Mouse (Mus musculus): Measurements from ENCODE around the gene Myh10. TPM values are rescaled to one million over a fixed set of nuclear protein-coding genes. Genes with fewer than 3 reads are reported as not detected.
"Not testable (repeated sequence)": the region's sequence is repeated elsewhere in the genome, so short reads cannot be mapped to it uniquely, and the experiment has no call there.

Myh10 gene
- total and polyA plus RNA-seq, 3 experiments: 0.38 to 2.7 (median 0.62) TPM

DNA sequence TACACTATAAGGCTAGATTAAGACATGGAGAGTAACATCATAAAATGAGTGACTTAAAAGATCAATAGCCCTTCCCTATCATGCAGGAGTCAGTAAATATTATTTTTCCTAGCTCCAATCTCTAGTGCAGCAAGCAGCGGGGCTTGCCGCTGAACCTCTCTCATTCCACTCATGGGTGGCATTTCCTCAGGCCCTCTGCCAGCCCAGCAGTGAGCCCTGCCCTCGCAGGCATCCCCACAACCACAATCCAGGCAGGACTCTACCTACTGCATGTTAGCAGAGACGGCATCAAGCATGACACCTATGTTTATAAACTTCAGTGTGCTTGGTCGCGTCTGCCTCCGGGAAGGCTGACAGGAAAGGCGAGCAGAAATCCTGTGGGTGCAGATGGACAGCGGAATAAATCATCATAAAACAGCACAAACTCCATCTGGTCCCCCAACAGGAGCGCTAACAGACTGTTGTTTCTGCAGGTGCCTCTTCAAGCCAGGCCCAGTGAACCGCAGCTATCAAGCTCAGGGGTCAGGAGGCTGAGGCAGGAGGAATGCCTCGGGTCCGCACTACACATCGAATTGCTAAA is 128.0 kb downstream of the Myh10 start:
- no peak for DNase-seq (ENCODE audit: extremely low read depth)
- H3K4me1 ChIP-seq (ENCODE audit: control insufficient read depth in 1 of 2, insufficient read depth in 2 of 2): peaks cover 0 to 3% of the 10 kb centered on the region in 2 experiments; a peak in 2 of 4 replicates
- in situ Hi-C loops (cut with MboI; ENCODE audit: low pct_ligation_motif_present, low pct_unique_long_range_greater_than_20kb, low sequenced_read_pairs): no loop called here

DNA sequence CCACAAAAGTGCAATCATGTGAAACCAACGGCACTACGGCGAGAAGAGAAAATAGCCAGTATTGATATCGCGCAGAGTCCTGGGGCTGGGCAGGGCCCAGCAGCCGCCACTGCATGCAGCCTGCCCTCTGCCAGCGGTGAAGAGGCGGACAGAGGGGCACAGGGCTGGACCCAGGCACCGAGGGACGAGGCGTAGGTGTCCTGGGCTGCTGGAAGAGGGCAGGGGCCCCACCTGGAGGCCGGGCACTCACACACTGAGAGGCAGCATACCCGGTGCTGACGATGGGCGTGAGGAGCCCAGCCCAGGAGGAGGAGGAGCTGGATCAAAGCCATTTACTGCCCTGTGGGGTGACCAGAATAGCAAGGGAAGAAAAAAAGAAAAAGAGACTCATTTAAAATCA is 131.0 kb downstream of the Myh10 start:
- no peaks in the 10 kb centered on the region for H3K27me3 ChIP-seq (replicated peaks)
- dilution Hi-C loops (cut with MboI; ENCODE audit: extremely low pct_ligation_motif_present, extremely low pct_unique_long_range_greater_than_20kb, low sequenced_read_pairs) (no loop called here), in situ Hi-C loops (cut with MboI; ENCODE audit: low pct_ligation_motif_present, low pct_unique_long_range_greater_than_20kb, low sequenced_read_pairs) (no loop called here)
- H3K27ac ChIP-seq (ENCODE audit: insufficient read depth, low read depth): no peak overlapping the region
- DNase-seq (ENCODE audit: extremely low read depth): no peak
- H3K36me3 ChIP-seq (replicated peaks in 1 of 2; ENCODE audit: control insufficient read depth in 1 of 2, insufficient read depth in 1 of 2, low read length in 1 of 2): peaks cover 35 to 90% of the 10 kb centered on the region in 2 experiments
- TF ChIP-seq POLR2A (IDR thresholded peaks at IDR 0.05; ENCODE audit: low read depth, low read length) (no peak), SIN3A (IDR thresholded peaks at IDR 0.05; ENCODE audit: low read length) (no peak), NRF1 (IDR thresholded peaks at IDR 0.05; ENCODE audit: low read depth, low read length) (no peak), ETS1 (conservative IDR thresholded peaks at IDR 0.05; ENCODE audit: low read depth, low read length) (no peak)
- no peak overlapping the region for H3K4me3 ChIP-seq (replicated peaks in 1 of 3; ENCODE audit: low read depth in 2 of 3, low read length in 2 of 3, poor library complexity in 1 of 3)
- peaks cover 0 to 7% of the 10 kb centered on the region in 2 experiments; a peak in 2 of 4 replicates for H3K4me1 ChIP-seq (ENCODE audit: control insufficient read depth in 1 of 2, insufficient read depth in 2 of 2)
- no peak overlapping the region for H3K4me2 ChIP-seq (ENCODE audit: insufficient read depth, low read depth, poor library complexity, severe bottlenecking)
- H3K9ac ChIP-seq (ENCODE audit: insufficient read depth, low read depth): no peak overlapping the region
- H3K79me2 ChIP-seq (replicated peaks; ENCODE audit: control insufficient read depth, extremely low read depth, insufficient read depth, poor library complexity, severe bottlenecking): no peaks in the 10 kb centered on the region
- no peaks in the 10 kb centered on the region for H3K9me3 ChIP-seq (replicated peaks; ENCODE audit: low read length)

More for the DNA sequence above, 128.0 kb downstream of the Myh10 start:
- H3K4me3 ChIP-seq (replicated peaks in 1 of 3; ENCODE audit: low read depth in 2 of 3, low read length in 2 of 3, poor library complexity in 1 of 3): no peak overlapping the region
- no peak overlapping the region for H3K4me2 ChIP-seq (ENCODE audit: insufficient read depth, low read depth, poor library complexity, severe bottlenecking)
- no peak for TF ChIP-seq GABPA (IDR thresholded peaks at IDR 0.05; ENCODE audit: insufficient replicate concordance, low read depth, low read length)
- no peak for TF ChIP-seq ZNF384 (IDR thresholded peaks at IDR 0.05; ENCODE audit: low read depth, low read length)
- no peak for TF ChIP-seq HCFC1 (IDR thresholded peaks at IDR 0.05; ENCODE audit: low read depth, low read length)
- no peak for TF ChIP-seq ZMIZ1 (IDR thresholded peaks at IDR 0.05; ENCODE audit: low read depth, low read length)
- TF ChIP-seq MAFK (IDR thresholded peaks at IDR 0.05; ENCODE audit: insufficient replicate concordance, low read length): no peak
- H3K9me3 ChIP-seq (replicated peaks; ENCODE audit: low read length): no peaks in the 10 kb centered on the region
- no peaks in the 10 kb centered on the region for H3K79me2 ChIP-seq (replicated peaks; ENCODE audit: control insufficient read depth, extremely low read depth, insufficient read depth, poor library complexity, severe bottlenecking)
- H3K27me3 ChIP-seq (replicated peaks): no peaks in the 10 kb centered on the region
- no peak overlapping the region for H3K9ac ChIP-seq (ENCODE audit: insufficient read depth, low read depth)
- dilution Hi-C loops (cut with MboI; ENCODE audit: extremely low pct_ligation_motif_present, extremely low pct_unique_long_range_greater_than_20kb, low sequenced_read_pairs): no loop called here
- H3K36me3 ChIP-seq (replicated peaks in 1 of 2; ENCODE audit: control insufficient read depth in 1 of 2, insufficient read depth in 1 of 2, low read length in 1 of 2): peaks cover 16 to 88% of the 10 kb centered on the region in 2 experiments
- H3K27ac ChIP-seq (ENCODE audit: insufficient read depth, low read depth): no peak overlapping the region

DNA sequence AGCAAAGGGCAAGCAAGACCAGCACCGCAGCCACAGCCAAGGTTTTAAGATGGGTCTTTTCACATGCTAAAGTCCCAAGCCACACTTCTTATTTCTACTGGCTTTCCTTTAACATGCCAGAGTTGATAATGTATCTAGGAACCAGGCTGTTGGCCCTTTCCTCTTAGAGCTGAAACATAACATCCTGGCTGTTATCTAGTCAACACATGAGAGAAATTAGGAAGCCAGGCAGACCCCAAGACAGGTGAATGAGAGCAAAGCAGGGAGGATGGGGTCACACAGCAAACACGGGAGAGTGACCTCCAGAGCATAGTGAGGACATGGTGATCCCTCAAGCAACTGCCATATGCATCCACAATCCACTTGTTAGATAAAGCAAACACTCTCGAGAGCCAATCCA is 135.4 kb downstream of the Myh10 start:
- Histone ChIP-seq H3K4me3 (replicated peaks in 1 of 3; ENCODE audit: low read depth in 2 of 3, low read length in 2 of 3, poor library complexity in 1 of 3) (no peak overlapping the region), H3K27me3 (replicated peaks) (no peaks in the 10 kb centered on the region), H3K27ac (ENCODE audit: insufficient read depth, low read depth) (no peak overlapping the region), H3K4me2 (ENCODE audit: insufficient read depth, low read depth, poor library complexity, severe bottlenecking) (no peak overlapping the region), H3K36me3 (replicated peaks in 1 of 2; ENCODE audit: control insufficient read depth in 1 of 2, insufficient read depth in 1 of 2, low read length in 1 of 2) (peaks cover 52 to 84% of the 10 kb centered on the region in 2 experiments), H3K9ac (ENCODE audit: insufficient read depth, low read depth) (no peak overlapping the region), H3K79me2 (replicated peaks; ENCODE audit: control insufficient read depth, extremely low read depth, insufficient read depth, poor library complexity, severe bottlenecking) (no peaks in the 10 kb centered on the region), H3K4me1 (ENCODE audit: control insufficient read depth in 1 of 2, insufficient read depth in 2 of 2) (peaks cover 0 to 7% of the 10 kb centered on the region in 2 experiments; a peak in 2 of 4 replicates), H3K9me3 (replicated peaks; ENCODE audit: low read length) (no peaks in the 10 kb centered on the region)
- in situ Hi-C loops (cut with MboI; ENCODE audit: low pct_ligation_motif_present, low pct_unique_long_range_greater_than_20kb, low sequenced_read_pairs): no loop called here
- dilution Hi-C loops (cut with MboI; ENCODE audit: extremely low pct_ligation_motif_present, extremely low pct_unique_long_range_greater_than_20kb, low sequenced_read_pairs): no loop called here
- TF ChIP-seq NRF1 (IDR thresholded peaks at IDR 0.05; ENCODE audit: low read depth, low read length) (no peak), ZKSCAN1 (IDR thresholded peaks at IDR 0.05; ENCODE audit: borderline replicate concordance, low read depth, low read length) (no peak), RCOR1 (conservative IDR thresholded peaks at IDR 0.05; ENCODE audit: low read depth, low read length) (no peak), TCF12 (IDR thresholded peaks at IDR 0.05; ENCODE audit: low read depth, low read length) (no peak), RAD21 (IDR thresholded peaks at IDR 0.05; ENCODE audit: low read depth, low read length) (no peak)
- no peak for DNase-seq (ENCODE audit: extremely low read depth)

DNA sequence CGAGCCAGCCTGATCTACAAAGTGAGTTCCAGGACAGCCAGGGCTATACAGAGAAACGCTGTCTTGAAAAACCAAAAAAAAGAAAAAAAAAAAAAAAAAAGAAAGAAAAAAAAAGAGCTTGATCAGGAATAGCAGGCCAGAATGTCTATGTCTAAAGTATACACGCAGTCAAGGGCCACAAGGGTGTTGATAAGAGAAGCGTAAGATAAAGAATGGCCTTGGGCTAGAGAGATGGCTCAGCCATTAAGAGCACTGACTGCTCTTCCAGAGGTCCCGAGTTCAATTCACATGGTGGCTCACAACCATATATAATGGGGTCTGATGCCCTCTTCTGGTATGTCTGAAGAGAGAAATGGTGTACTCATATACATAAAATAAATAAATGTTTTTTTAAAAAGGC is 140.2 kb downstream of the Myh10 start:
- H3K27me3 ChIP-seq (replicated peaks); H3K4me3 ChIP-seq (replicated peaks in 1 of 3; ENCODE audit: low read depth in 2 of 3, low read length in 2 of 3, poor library complexity in 1 of 3); H3K4me1 ChIP-seq (ENCODE audit: control insufficient read depth in 1 of 2, insufficient read depth in 2 of 2); H3K4me2 ChIP-seq (ENCODE audit: insufficient read depth, low read depth, poor library complexity, severe bottlenecking); H3K27ac ChIP-seq (ENCODE audit: insufficient read depth, low read depth); in situ Hi-C loops (cut with MboI; ENCODE audit: low pct_ligation_motif_present, low pct_unique_long_range_greater_than_20kb, low sequenced_read_pairs); H3K79me2 ChIP-seq (replicated peaks; ENCODE audit: control insufficient read depth, extremely low read depth, insufficient read depth, poor library complexity, severe bottlenecking); H3K9me3 ChIP-seq (replicated peaks; ENCODE audit: low read length); H3K9ac ChIP-seq (ENCODE audit: insufficient read depth, low read depth); dilution Hi-C loops (cut with MboI; ENCODE audit: extremely low pct_ligation_motif_present, extremely low pct_unique_long_range_greater_than_20kb, low sequenced_read_pairs); DNase-seq (ENCODE audit: extremely low read depth): not testable (repeated sequence)
- H3K36me3 ChIP-seq (replicated peaks in 1 of 2; ENCODE audit: control insufficient read depth in 1 of 2, insufficient read depth in 1 of 2, low read length in 1 of 2): peaks cover 62 to 88% of the 10 kb centered on the region in 2 experiments
